Mouse (Mus musculus) cerebellum, adult 8-10 months (tissue): ENCODE measurements around the gene Phc1.

Experiments
- DNase-seq: peaks from one replicate; pipeline ENCODE4 v3.0.0; 2022

Gene Phc1

GRCm38 (mm10) chr6:122293796-122294195 lies 46.6 kb downstream of the Phc1 start:
- DNase-seq = no peak

- DNase-seq = no peak
These were observed 47.2 kb downstream of the Phc1 start for GRCm38 (mm10) chr6:122293121-122293520.

- DNase-seq = no peak
These were observed 48.2 kb downstream of the Phc1 start for GRCm38 (mm10) chr6:122292184-122292583.

GRCm38 (mm10) chr6:122291735-122292134 lies 48.6 kb downstream of the Phc1 start:
- no peak for DNase-seq

- no peak for DNase-seq
These were observed 49.1 kb downstream of the Phc1 start for GRCm38 (mm10) chr6:122291264-122291663.

GRCm38 (mm10) chr6:122290253-122290652 lies 50.1 kb downstream of the Phc1 start:
- no peak for DNase-seq

- DNase-seq = no peak
These were observed 51.0 kb downstream of the Phc1 start for GRCm38 (mm10) chr6:122289313-122289712.

- DNase-seq = no peak
These were observed 52.1 kb downstream of the Phc1 start for GRCm38 (mm10) chr6:122288263-122288662.

- no peak for DNase-seq
These were observed 55.5 kb downstream of the Phc1 start for GRCm38 (mm10) chr6:122284823-122285222.

GRCm38 (mm10) chr6:122284304-122284703 lies 56.1 kb downstream of the Phc1 start:
- DNase-seq = no peak

- DNase-seq = no peak
These were observed 56.9 kb downstream of the Phc1 start for GRCm38 (mm10) chr6:122283429-122283828.

GRCm38 (mm10) chr6:122282782-122283181 lies 57.6 kb downstream of the Phc1 start, which contains the start of gene Klrg1:
Gene Klrg1, minus strand, starts transcription at chr6:122282882.
- DNase-seq = no peak

- no peak for DNase-seq
These were observed 63.8 kb downstream of the Phc1 start for GRCm38 (mm10) chr6:122276565-122276964.

GRCm38 (mm10) chr6:122274546-122274945 lies 65.8 kb downstream of the Phc1 start:
- no peak for DNase-seq

GRCm38 (mm10) chr6:122270152-122270551 lies 70.2 kb downstream of the Phc1 start:
- no peak for DNase-seq

GRCm38 (mm10) chr6:122269170-122269569 lies 71.2 kb downstream of the Phc1 start:
- no peak for DNase-seq

GRCm38 (mm10) chr6:122268561-122268960 lies 71.8 kb downstream of the Phc1 start:
- peak; percentile 90 for DNase-seq
